Mouse (Mus musculus) G1E-ER4 (cell line): Measurements from ENCODE around the gene Usp45. TPM values are rescaled to one million over a fixed set of nuclear protein-coding genes. Genes with fewer than 3 reads are reported as not detected.

Experiments used
- GATA1 ChIP-seq: IDR thresholded peaks from one replicate; pipeline ENCODE4 v1.8.0; 2012; ENCODE audit warnings: low read length, inconsistent platforms
- polyA plus RNA-seq: library from polyadenylated mRNA; stranded (reverse); fragments of >175 nt; gene quantifications from 2 replicates; pipeline ENCODE4 v1.2.3, GENCODE M21; 2012

The Usp45 gene
- 3.6 and 3.9 TPM in 2 replicates for polyA plus RNA-seq

- TF ChIP-seq GATA1 = no peak
Observed at GRCm38 (mm10) chr4:21766863-21767304, at the start of gene Usp45, which contains the start of gene Tstd3. Usp45 (plus strand) TSS chr4:21767156. Tstd3 (minus strand) TSS chr4:21767212.

DNA sequence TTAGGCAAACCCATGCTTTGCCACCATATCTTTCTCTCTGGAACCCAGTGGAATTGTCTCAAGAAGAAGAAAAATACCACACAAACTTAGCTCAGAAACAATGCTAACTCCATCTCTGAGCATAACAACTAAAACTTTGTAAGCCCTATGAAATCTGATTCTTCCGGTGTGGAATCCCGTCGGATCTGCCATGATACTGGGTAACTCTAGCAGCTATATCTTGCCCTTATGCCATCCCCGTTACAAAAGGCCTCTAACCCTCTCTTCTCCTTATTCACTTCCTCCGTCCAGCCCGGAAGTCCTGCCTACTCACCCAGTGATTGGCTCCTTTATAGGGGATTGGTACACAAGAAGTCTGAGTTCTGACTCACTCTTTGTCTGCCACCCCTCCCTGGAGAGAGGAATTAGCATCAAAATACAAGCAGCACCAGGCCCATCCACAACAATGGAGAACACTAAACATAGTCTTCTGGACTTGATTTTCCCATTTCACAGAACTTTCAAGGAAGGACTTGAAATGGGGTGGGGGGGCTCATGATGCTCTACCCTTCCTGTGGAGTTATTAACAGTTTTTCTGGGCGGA, 44.1 kb upstream of the Usp45 start:
- no peak for TF ChIP-seq GATA1

DNA sequence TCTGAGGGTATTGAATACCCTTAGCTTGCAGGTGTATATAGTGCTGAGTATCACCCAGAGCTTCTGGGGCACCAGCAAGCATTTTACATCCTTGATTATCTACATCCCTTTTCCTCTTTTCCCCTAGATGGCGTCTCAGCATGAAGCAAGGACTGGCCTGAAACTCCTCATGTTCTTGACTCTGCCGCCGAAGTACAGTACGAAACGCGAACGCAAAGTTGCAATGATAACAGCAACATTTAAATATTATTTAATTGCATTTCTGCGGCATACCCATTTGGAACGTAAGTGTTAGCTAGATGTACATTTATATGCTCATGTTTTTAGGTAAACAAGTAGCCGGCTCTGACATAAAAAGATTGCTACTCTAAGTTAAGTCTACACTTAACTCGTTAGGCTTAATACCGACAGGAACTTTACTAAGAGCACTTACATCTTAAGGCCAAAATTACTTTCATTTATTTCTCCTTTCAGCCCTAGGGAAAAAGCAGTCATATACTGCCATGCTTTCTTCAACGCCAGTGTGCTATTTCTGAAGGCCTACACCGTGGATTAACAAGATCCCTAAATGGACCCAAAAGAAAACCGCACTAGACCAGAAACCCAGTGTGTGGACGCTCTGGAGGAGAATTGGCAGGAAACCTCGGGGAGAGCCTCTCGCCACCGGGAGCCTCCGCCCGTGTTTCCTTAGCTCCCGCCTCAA, 39.9 kb upstream of the Usp45 start:
- TF ChIP-seq GATA1 = no peak

DNA sequence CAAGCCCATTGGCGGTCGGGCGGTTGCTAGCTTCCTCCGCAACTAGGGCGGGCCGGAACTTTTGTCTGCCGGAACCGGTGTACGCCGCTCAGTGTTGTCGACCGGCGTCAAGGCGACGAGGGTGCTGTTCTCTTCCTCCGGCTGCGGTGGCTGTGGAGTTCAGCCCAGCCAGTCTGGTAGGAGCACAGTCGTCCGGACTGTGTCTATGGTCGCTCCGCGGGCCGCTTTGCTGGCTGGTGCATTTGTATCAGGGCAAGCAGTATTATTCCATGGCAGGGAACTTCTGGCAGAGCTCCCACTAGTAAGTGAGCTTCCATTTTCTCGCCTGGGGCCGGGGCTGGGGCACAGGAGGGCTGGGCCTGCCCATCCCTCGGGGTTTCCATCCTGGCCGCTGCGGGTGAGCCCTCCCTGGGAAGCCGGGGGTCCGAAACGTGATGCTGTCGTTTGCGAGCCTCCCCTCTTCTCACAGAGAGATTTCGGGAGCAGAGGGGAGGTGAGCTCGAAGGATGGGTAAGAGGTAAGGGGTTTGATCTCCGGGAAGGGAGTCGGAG, 39.3 kb upstream of the Usp45 start, which contains the start of gene Ccnc:
Gene Ccnc (plus strand): TSS at position 87 of the 551 bp plus-strand sequence.
- TF ChIP-seq GATA1 = no peak

GRCm38 (mm10) chr4:21739169-21739568, 27.8 kb upstream of the Usp45 start:
- no peak for TF ChIP-seq GATA1

- TF ChIP-seq GATA1 = no peak
Observed at GRCm38 (mm10) chr4:21745723-21746122, 21.2 kb upstream of the Usp45 start.

DNA sequence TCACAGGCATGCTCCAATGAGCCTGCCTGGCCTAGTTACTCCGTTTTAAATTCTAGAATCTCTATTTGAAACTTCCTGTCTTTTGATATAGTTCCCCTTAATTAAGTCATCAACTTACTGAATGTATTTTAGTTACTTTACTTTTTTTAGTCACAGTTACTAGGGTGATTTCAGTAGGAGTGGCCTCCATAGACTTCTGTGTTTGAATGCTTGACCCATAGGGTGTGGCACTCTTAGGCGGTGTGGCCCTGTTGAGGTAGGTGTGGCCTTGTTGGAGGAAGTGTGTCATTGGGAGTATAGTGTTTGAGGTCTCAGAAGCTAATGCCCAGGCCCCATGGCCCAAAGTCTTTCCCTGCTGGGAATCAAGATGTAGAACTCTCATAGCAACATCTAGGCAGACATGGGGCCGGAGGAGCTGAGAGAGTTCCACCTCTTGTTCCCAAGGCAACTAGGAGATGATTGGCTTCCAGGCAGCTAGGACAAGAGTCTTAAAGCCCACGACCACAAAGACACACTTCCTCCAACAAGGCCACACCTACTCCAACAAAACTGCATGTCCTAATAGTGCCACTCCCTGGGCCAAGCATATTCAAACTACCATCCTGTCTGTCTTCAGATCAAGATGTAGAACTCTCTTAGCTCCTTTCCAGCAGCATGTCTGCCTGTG, 11.7 kb upstream of the Usp45 start:
- no peak for TF ChIP-seq GATA1

DNA sequence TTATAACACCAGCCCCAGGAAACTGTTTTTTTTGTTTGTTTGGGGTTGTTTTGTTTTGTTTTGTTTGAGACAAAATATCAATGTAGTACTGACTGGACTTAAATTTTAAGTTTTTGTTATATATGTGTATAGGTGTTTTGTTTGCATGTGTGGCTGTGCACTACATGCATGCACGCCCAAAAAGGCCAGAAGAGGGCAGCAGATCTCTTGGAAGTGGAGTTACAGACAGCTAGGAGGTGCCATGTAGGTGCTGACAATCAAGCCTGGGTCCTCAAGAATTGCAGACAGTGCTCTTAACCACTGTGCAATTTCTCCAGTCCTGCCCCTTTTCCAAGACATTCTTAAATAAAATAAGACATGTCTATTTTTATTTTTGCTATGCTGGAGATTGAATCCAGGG, 8.1 kb upstream of the Usp45 start:
- no peak for TF ChIP-seq GATA1

GRCm38 (mm10) chr4:21761416-21762160, 5.4 kb upstream of the Usp45 start:
- no peak for TF ChIP-seq GATA1

- TF ChIP-seq GATA1 = no peak
Observed at GRCm38 (mm10) chr4:21763827-21764226, 3.1 kb upstream of the Usp45 start.

- no peak for TF ChIP-seq GATA1
Observed at GRCm38 (mm10) chr4:21766171-21766862, 639 bp upstream of the Usp45 start.

GRCm38 (mm10) chr4:21771064-21771463, 4.1 kb downstream of the Usp45 start:
- TF ChIP-seq GATA1 = no peak

- no peak for TF ChIP-seq GATA1
Observed at GRCm38 (mm10) chr4:21772306-21772705, 5.3 kb downstream of the Usp45 start.

DNA sequence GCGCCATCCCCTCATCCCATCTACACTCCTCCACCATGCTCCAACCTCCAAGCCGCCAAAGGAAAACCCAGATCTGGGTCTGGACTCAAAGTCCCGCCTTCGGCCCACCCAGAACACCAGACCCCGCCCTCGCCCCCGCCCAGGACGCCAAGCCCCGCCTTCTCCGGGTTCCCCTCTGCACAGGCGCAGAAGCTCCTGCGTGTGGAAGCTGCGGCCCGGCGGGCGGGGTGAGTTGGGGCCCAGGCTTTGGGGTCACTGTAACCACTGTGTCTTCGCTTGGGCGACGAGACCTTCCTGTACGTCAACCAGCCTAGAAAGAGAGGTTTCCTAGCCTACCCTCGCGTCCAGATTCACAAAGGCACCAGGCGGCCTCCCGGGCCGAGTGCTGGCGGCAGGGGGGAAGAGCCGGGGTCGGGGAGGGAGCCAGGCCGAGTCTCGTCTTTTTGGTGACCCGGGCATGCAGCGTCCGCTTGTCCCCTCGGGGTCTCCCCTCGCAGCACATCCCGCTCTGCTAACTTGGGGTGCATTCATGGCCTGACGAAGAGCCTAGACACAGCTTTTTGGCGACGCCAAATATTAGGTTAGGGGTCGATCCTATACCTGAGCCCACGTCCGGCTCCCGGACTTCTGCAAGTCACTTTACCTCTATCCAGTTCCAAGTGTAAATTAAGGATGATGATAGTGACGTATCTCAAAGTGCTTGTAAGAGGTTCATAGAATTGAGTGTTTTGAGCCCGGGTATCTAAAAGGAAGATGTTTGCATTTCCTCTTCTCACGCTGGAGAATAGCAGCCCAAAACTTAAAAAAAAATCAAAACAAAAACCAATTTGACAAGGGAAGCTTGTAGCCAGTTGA, 9.4 kb downstream of the Usp45 start:
- no peak for TF ChIP-seq GATA1
